Mouse (Mus musculus) bone marrow macrophage, adult 2 months (primary cell): ENCODE measurements at regions not wholly inside any gene's neighbourhood (a gene's known extent, or its start where the extent isn't known, plus 50 kb on each side); places are given as distances from the start of the nearest gene placed in this dataset.

Experiments used
- CTCF ChIP-seq: IDR thresholded peaks from 2 replicates; pipeline ENCODE4 v1.5.1; 2012; ENCODE audit warnings: low read depth, mild to moderate bottlenecking, low read length, moderate library complexity
- POLR2A ChIP-seq: IDR thresholded peaks from 2 replicates; pipeline ENCODE4 v1.6.1; 2012; ENCODE audit warnings: mild to moderate bottlenecking, low read depth, low read length, borderline replicate concordance

DNA sequence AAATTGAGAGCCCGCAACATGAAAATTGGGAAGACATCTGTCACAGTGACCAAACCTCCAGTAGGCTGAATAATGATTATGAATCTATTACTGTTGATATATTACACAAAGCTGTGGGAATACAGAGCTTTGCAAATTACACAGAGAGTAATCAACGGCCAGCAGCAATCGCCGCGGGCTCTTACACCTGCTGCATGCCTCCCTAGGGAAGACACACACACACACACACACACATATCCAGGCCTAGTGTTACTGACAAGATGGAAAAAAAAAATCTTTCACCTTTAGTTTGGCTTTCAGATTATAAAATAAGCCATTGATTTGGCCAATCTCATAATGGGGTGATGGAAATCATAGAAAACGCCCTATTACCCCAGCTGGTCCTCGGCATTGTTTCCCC lies 327.4 kb downstream of the Btg1 start:
- TF ChIP-seq POLR2A = no peak
- no peak for TF ChIP-seq CTCF
